Mouse (Mus musculus): ENCODE measurements around the gene Phc2.
A peak's percentile ranks its signal among the peaks of the same experiment; 100 is the strongest.

The Phc2 gene

GRCm38 (mm10) chr4:128716731-128717130, 62.2 kb downstream of the Phc2 start:
- no peak for DNase-seq (ENCODE audit: low read depth, low spot score)

GRCm38 (mm10) chr4:128720110-128720509, 65.6 kb downstream of the Phc2 start:
- peak; percentile 83 for DNase-seq (ENCODE audit: low read depth, low spot score)

- no peak for DNase-seq (ENCODE audit: low read depth, low spot score)
Observed at GRCm38 (mm10) chr4:128721061-128721648, 66.7 kb downstream of the Phc2 start.

GRCm38 (mm10) chr4:128721761-128722160, 67.3 kb downstream of the Phc2 start:
- no peak for DNase-seq (ENCODE audit: low read depth, low spot score)

- DNase-seq (ENCODE audit: low read depth, low spot score): no peak
Observed at GRCm38 (mm10) chr4:128722932-128723331, 68.4 kb downstream of the Phc2 start.

- DNase-seq (ENCODE audit: low read depth, low spot score): no peak
Observed at GRCm38 (mm10) chr4:128723431-128723830, 68.9 kb downstream of the Phc2 start.

GRCm38 (mm10) chr4:128724059-128724458, 69.6 kb downstream of the Phc2 start:
- no peak for DNase-seq (ENCODE audit: low read depth, low spot score)

GRCm38 (mm10) chr4:128727019-128727720, 72.7 kb downstream of the Phc2 start:
- DNase-seq (ENCODE audit: low read depth, low spot score): no peak

GRCm38 (mm10) chr4:128727721-128728430, 73.4 kb downstream of the Phc2 start:
- no peak for DNase-seq (ENCODE audit: low read depth, low spot score)

GRCm38 (mm10) chr4:128728431-128728851, 73.9 kb downstream of the Phc2 start:
- no peak for DNase-seq (ENCODE audit: low read depth, low spot score)

GRCm38 (mm10) chr4:128729033-128729708, 74.7 kb downstream of the Phc2 start:
- no peak for DNase-seq (ENCODE audit: low read depth, low spot score)

- DNase-seq (ENCODE audit: low read depth, low spot score): no peak
Observed at GRCm38 (mm10) chr4:128729709-128730037, 75.2 kb downstream of the Phc2 start.

- DNase-seq (ENCODE audit: low read depth, low spot score): no peak
Observed at GRCm38 (mm10) chr4:128730271-128730670, 75.8 kb downstream of the Phc2 start.

- no peak for DNase-seq (ENCODE audit: low read depth, low spot score)
Observed at GRCm38 (mm10) chr4:128732794-128733193, 78.3 kb downstream of the Phc2 start.

GRCm38 (mm10) chr4:128733496-128733895, 79.0 kb downstream of the Phc2 start:
- DNase-seq (ENCODE audit: low read depth, low spot score): no peak

- peak; percentile 86 for DNase-seq (ENCODE audit: low read depth, low spot score)
Observed at GRCm38 (mm10) chr4:128734217-128734616, 79.7 kb downstream of the Phc2 start.

- DNase-seq (ENCODE audit: low read depth, low spot score): peak; percentile 60
Observed at GRCm38 (mm10) chr4:128734721-128735671, 80.5 kb downstream of the Phc2 start.

GRCm38 (mm10) chr4:128737137-128737589, 82.7 kb downstream of the Phc2 start:
- no peak for DNase-seq (ENCODE audit: low read depth, low spot score)

- DNase-seq (ENCODE audit: low read depth, low spot score): no peak
Observed at GRCm38 (mm10) chr4:128737825-128738610, 83.5 kb downstream of the Phc2 start.

- DNase-seq (ENCODE audit: low read depth, low spot score): no peak
Observed at GRCm38 (mm10) chr4:128740878-128741277, 86.4 kb downstream of the Phc2 start.
